Mouse (Mus musculus) CH12.LX (cell line): ENCODE data around the gene Tnik. TPM values are rescaled to one million over a fixed set of nuclear protein-coding genes. Genes with fewer than 3 reads are reported as not detected.

Source experiments
- DNase-seq: peaks from one replicate; pipeline ENCODE4 v3.0.0-alpha.2; 2013; ENCODE audit errors: extremely low read depth
- H3K27ac ChIP-seq: 2 replicates; pipeline ENCODE4 v1.5.1; 2012; ENCODE audit warnings: low read depth, mild to moderate bottlenecking, control low read depth, moderate library complexity; ENCODE audit not compliant: insufficient read depth
- H3K27me3 ChIP-seq: replicated peaks from 2 replicates; pipeline ENCODE3; 2012; ENCODE audit warnings: inconsistent platforms
- H3K36me3 ChIP-seq, 2 experiments: replicated peaks in 1 of 2; 2 replicates each; pipeline versions ENCODE3 to v1.6.1; 2012; ENCODE audit warnings: inconsistent platforms in 1 of 2, low read length in 1 of 2, mild to moderate bottlenecking in 1 of 2, mixed read lengths in 1 of 2, moderate library complexity in 1 of 2; ENCODE audit not compliant: control insufficient read depth in 1 of 2, insufficient read depth in 1 of 2
- H3K4me1 ChIP-seq, 2 experiments: 2 replicates each; pipeline ENCODE4 v1.6.1; 2012; ENCODE audit warnings: inconsistent platforms in 1 of 2, moderate library complexity in 1 of 2; ENCODE audit not compliant: insufficient read depth in 2 of 2, control insufficient read depth in 1 of 2
- H3K4me2 ChIP-seq: 2 replicates; pipeline ENCODE4 v1.6.1; 2012; ENCODE audit warnings: low read depth, mild to moderate bottlenecking, control low read depth; ENCODE audit not compliant: poor library complexity, insufficient read depth, severe bottlenecking
- H3K4me3 ChIP-seq, 3 experiments: fragments of 150-350 bp in 1 of 3; sonication (generic) in 1 of 3; replicated peaks in 1 of 3; 2 replicates each; pipeline versions ENCODE3 to v1.5.1; 2011 to 2012; ENCODE audit warnings: low read depth in 2 of 3, low read length in 2 of 3, mild to moderate bottlenecking in 2 of 3, moderate library complexity in 2 of 3, control low read depth in 1 of 3, improper control_type of control experiment in 1 of 3, inconsistent platforms in 1 of 3, mixed read lengths in 1 of 3; ENCODE audit not compliant: poor library complexity in 1 of 3
- H3K79me2 ChIP-seq: replicated peaks from 2 replicates; pipeline ENCODE4 v1.6.1; 2012; ENCODE audit warnings: mild to moderate bottlenecking, moderate library complexity; ENCODE audit not compliant: control insufficient read depth, poor library complexity, insufficient read depth, severe bottlenecking; ENCODE audit errors: extremely low read depth
- H3K9ac ChIP-seq: 2 replicates; pipeline ENCODE4 v1.6.1; 2012; ENCODE audit warnings: low read depth, mild to moderate bottlenecking, control low read depth, moderate library complexity; ENCODE audit not compliant: insufficient read depth
- H3K9me3 ChIP-seq: replicated peaks from 2 replicates; pipeline ENCODE3; 2012; ENCODE audit warnings: low read length, inconsistent platforms, mixed read lengths
- CHD1 ChIP-seq: IDR thresholded peaks from 2 replicates; pipeline ENCODE4 v1.6.1; 2012; ENCODE audit warnings: low read depth, low read length, improper control_type of control experiment, inconsistent platforms
- CHD2 ChIP-seq: IDR thresholded peaks from 2 replicates; pipeline ENCODE4 v1.6.1; 2011; ENCODE audit warnings: low read length, improper control_type of control experiment
- CTCF ChIP-seq, 2 experiments: IDR thresholded peaks in 1 of 2; conservative IDR thresholded peaks in 1 of 2; 2 replicates each; pipeline ENCODE4 v1.5.1; 2011 to 2012; ENCODE audit warnings: low read depth in 2 of 2, low read length in 2 of 2, improper control_type of control experiment in 1 of 2, inconsistent platforms in 1 of 2, mild to moderate bottlenecking in 1 of 2, moderate library complexity in 1 of 2
- E2F4 ChIP-seq: IDR thresholded peaks from 2 replicates; pipeline ENCODE4 v1.6.1; 2011; ENCODE audit warnings: low read depth, low read length, improper control_type of control experiment; ENCODE audit not compliant: insufficient replicate concordance
- EP300 ChIP-seq: IDR thresholded peaks from 2 replicates; pipeline ENCODE4 v1.6.1; 2011; ENCODE audit warnings: low read length, improper control_type of control experiment
- HCFC1 ChIP-seq: IDR thresholded peaks from 2 replicates; pipeline ENCODE4 v1.6.1; 2012; ENCODE audit warnings: low read depth, mild to moderate bottlenecking, inconsistent platforms, low read length, improper control_type of control experiment
- IRF4 ChIP-seq: IDR thresholded peaks from 2 replicates; pipeline ENCODE4 v1.6.1; 2014; ENCODE audit warnings: low read depth, mild to moderate bottlenecking, inconsistent platforms, low read length, improper control_type of control experiment
- JUN ChIP-seq: IDR thresholded peaks from 2 replicates; pipeline ENCODE4 v1.6.1; 2011; ENCODE audit warnings: low read depth, mild to moderate bottlenecking, low read length, improper control_type of control experiment, moderate library complexity; ENCODE audit not compliant: insufficient read depth
- KAT2A ChIP-seq: IDR thresholded peaks from 2 replicates; pipeline ENCODE4 v1.6.1; 2012; ENCODE audit warnings: low read length, improper control_type of control experiment, inconsistent platforms; ENCODE audit not compliant: insufficient replicate concordance
- MAX ChIP-seq: IDR thresholded peaks from 2 replicates; pipeline ENCODE4 v1.6.1; 2011; ENCODE audit warnings: low read length, improper control_type of control experiment
- MEF2A ChIP-seq: IDR thresholded peaks from 2 replicates; pipeline ENCODE4 v1.6.1; 2014; ENCODE audit warnings: low read depth, mild to moderate bottlenecking, inconsistent platforms, low read length, improper control_type of control experiment, borderline replicate concordance
- MXI1 ChIP-seq: IDR thresholded peaks from 2 replicates; pipeline ENCODE4 v1.6.1; 2011; ENCODE audit warnings: mild to moderate bottlenecking, low read depth, low read length, improper control_type of control experiment
- NRF1 ChIP-seq: IDR thresholded peaks from 2 replicates; pipeline ENCODE4 v1.6.1; 2014; ENCODE audit warnings: low read depth, mild to moderate bottlenecking, inconsistent platforms, low read length, improper control_type of control experiment, moderate library complexity
- PAX5 ChIP-seq: IDR thresholded peaks from 2 replicates; pipeline ENCODE4 v1.6.1; 2012; ENCODE audit warnings: low read length, inconsistent platforms, mixed read lengths
- POLR2A ChIP-seq: IDR thresholded peaks from 2 replicates; pipeline ENCODE4 v1.6.1; 2011; ENCODE audit warnings: low read depth, mild to moderate bottlenecking, improper control_type of control experiment, low read length
- POLR2AphosphoS2 ChIP-seq: IDR thresholded peaks from 2 replicates; pipeline ENCODE4 v1.6.1; 2011; ENCODE audit warnings: low read depth, low read length, improper control_type of control experiment
- RAD21 ChIP-seq: IDR thresholded peaks from 2 replicates; pipeline ENCODE4 v1.6.1; 2011; ENCODE audit warnings: low read depth, mild to moderate bottlenecking, low read length, improper control_type of control experiment, moderate library complexity
- RCOR1 ChIP-seq: conservative IDR thresholded peaks from 2 replicates; pipeline ENCODE4 v1.6.1; 2012; ENCODE audit warnings: low read depth, mild to moderate bottlenecking, inconsistent platforms, low read length, improper control_type of control experiment
- SIN3A ChIP-seq: IDR thresholded peaks from 2 replicates; pipeline ENCODE4 v1.6.1; 2012; ENCODE audit warnings: low read length, improper control_type of control experiment, inconsistent platforms
- TBP ChIP-seq: conservative IDR thresholded peaks from 2 replicates; pipeline ENCODE4 v1.6.1; 2011; ENCODE audit warnings: low read depth, low read length, improper control_type of control experiment
- TCF12 ChIP-seq: IDR thresholded peaks from 2 replicates; pipeline ENCODE4 v1.6.1; 2014; ENCODE audit warnings: low read depth, mild to moderate bottlenecking, inconsistent platforms, low read length, improper control_type of control experiment
- UBTF ChIP-seq: IDR thresholded peaks from 2 replicates; pipeline ENCODE4 v1.6.1; 2012; ENCODE audit warnings: low read depth, mild to moderate bottlenecking, inconsistent platforms, low read length, improper control_type of control experiment, moderate library complexity
- USF1 ChIP-seq: IDR thresholded peaks from 2 replicates; pipeline ENCODE4 v1.6.1; 2014; ENCODE audit warnings: low read depth, mild to moderate bottlenecking, inconsistent platforms, low read length, improper control_type of control experiment
- USF2 ChIP-seq: conservative IDR thresholded peaks from 2 replicates; pipeline ENCODE4 v1.6.1; 2011; ENCODE audit warnings: low read depth, low read length, improper control_type of control experiment
- ZC3H11A ChIP-seq: IDR thresholded peaks from 2 replicates; pipeline ENCODE4 v1.6.1; 2012; ENCODE audit warnings: low read depth, mild to moderate bottlenecking, inconsistent platforms, low read length, improper control_type of control experiment
- ZMIZ1 ChIP-seq: IDR thresholded peaks from 2 replicates; pipeline ENCODE4 v1.6.1; 2012; ENCODE audit warnings: low read depth, mild to moderate bottlenecking, inconsistent platforms, low read length, improper control_type of control experiment
- dilution Hi-C: fragments of 300-500 bp; cut with MboI; formaldehyde crosslinking; loops from 2 replicates; pipeline ENCODE4 v1.14.3; 2020; ENCODE audit warnings: low sequenced_read_pairs; ENCODE audit not compliant: extremely low pct_unique_long_range_greater_than_20kb, extremely low pct_ligation_motif_present
- in situ Hi-C: fragments of 300-500 bp; cut with MboI; formaldehyde crosslinking; loops from 3 replicates; pipeline ENCODE4 v1.14.3; 2019; ENCODE audit warnings: low sequenced_read_pairs, low pct_ligation_motif_present, low pct_unique_long_range_greater_than_20kb, mixed read lengths
- polyA plus RNA-seq: library from polyadenylated mRNA; unstranded; fragments of >175 nt; gene quantifications from 2 replicates; pipeline ENCODE4 v1.2.1, GENCODE M21; 2012; ENCODE audit warnings: low read depth; ENCODE audit not compliant: insufficient read length
- total RNA-seq, 2 experiments: library from RNA; depleted of rRNA; stranded (reverse); fragments of 300-350 nt in 1 of 2; fragments of >200 nt in 1 of 2; gene quantifications; 2 replicates each; pipeline ENCODE4 v1.2.3; 2012 to 2014

The Tnik gene
- total and polyA plus RNA-seq, 3 experiments = 0.08 TPM; not detected in 2

GRCm38 (mm10) chr3:28654740-28655139 is 391.7 kb downstream of the Tnik start:
- Histone ChIP-seq H3K4me1 (no peaks in the 10 kb centered on the region), H3K4me2 (no peak overlapping the region), H3K9me3 (peaks cover 60% of the 10 kb centered on the region), H3K79me2 (no peaks in the 10 kb centered on the region), H3K4me3 (no peak overlapping the region), H3K27me3 (no peaks in the 10 kb centered on the region), H3K36me3 (no peaks in the 10 kb centered on the region), H3K27ac (no peak overlapping the region), H3K9ac (no peak overlapping the region)
- dilution Hi-C loops = no loop called here
- TF ChIP-seq SIN3A (no peak), EP300 (no peak), E2F4 (no peak), NRF1 (no peak), IRF4 (no peak), UBTF (no peak), HCFC1 (no peak), MEF2A (no peak), KAT2A (no peak), POLR2A (no peak), CHD1 (no peak), RAD21 (no peak), PAX5 (no peak), MAX (no peak), RCOR1 (no peak), USF1 (no peak), USF2 (no peak)
- in situ Hi-C loops = no loop called here
- no peak for DNase-seq

- H3K9me3 ChIP-seq = peaks cover 39% of the 10 kb centered on the region
- no peaks in the 10 kb centered on the region for H3K79me2 ChIP-seq
- no peaks in the 10 kb centered on the region for H3K27me3 ChIP-seq
- no peak for DNase-seq
- H3K27ac ChIP-seq = no peak overlapping the region
- H3K4me3 ChIP-seq = no peak overlapping the region
- TF ChIP-seq TBP = no peak
- no peak for TF ChIP-seq SIN3A
- no peak for TF ChIP-seq ZC3H11A
- TF ChIP-seq EP300 = no peak
- no peak for TF ChIP-seq CTCF (conservative IDR thresholded peaks at IDR 0.05 in 1 of 2, IDR thresholded peaks at IDR 0.05 in 1 of 2; ENCODE audit: low read depth in 2 of 2, low read length in 2 of 2)
- TF ChIP-seq TCF12 = no peak
- no peak for TF ChIP-seq JUN
- TF ChIP-seq POLR2AphosphoS2 = no peak
- no peak for TF ChIP-seq NRF1
- TF ChIP-seq POLR2A = no peak
- TF ChIP-seq CHD1 = no peak
- TF ChIP-seq MXI1 = no peak
- no peak for TF ChIP-seq MEF2A
- TF ChIP-seq ZMIZ1 = no peak
- no peak for TF ChIP-seq PAX5
- TF ChIP-seq E2F4 = no peak
- no peak for TF ChIP-seq USF1
- no peak for TF ChIP-seq CHD2
- no peak for TF ChIP-seq HCFC1
- TF ChIP-seq RAD21 = no peak
- dilution Hi-C loops = no loop called here
- no peaks in the 10 kb centered on the region for H3K4me1 ChIP-seq
- H3K36me3 ChIP-seq = no peaks in the 10 kb centered on the region
- in situ Hi-C loops = no loop called here
- no peak overlapping the region for H3K9ac ChIP-seq
- no peak overlapping the region for H3K4me2 ChIP-seq
Measured at GRCm38 (mm10) chr3:28658349-28658748, 395.3 kb downstream of the Tnik start.
